Mouse (Mus musculus) megakaryocyte, embryonic 14.5 days (primary cell): ENCODE measurements at regions not wholly inside any gene's neighbourhood (a gene's known extent, or its start where the extent isn't known, plus 50 kb on each side); places are given as distances from the start of the nearest gene placed in this dataset.

Experiments
- H3K27me3 ChIP-seq: replicated peaks from 2 replicates; pipeline ENCODE3; 2012; ENCODE audit warnings: inconsistent platforms
- H3K36me3 ChIP-seq: replicated peaks from 2 replicates; pipeline ENCODE3; 2012; ENCODE audit warnings: low read length, inconsistent platforms, mixed read lengths
- H3K4me1 ChIP-seq: 2 replicates; pipeline ENCODE4 v1.6.1; 2012; ENCODE audit warnings: inconsistent platforms
- H3K4me3 ChIP-seq: replicated peaks from 2 replicates; pipeline ENCODE3; 2012; ENCODE audit warnings: moderate library complexity, mild to moderate bottlenecking, inconsistent platforms
- H3K9me3 ChIP-seq: 2 replicates; pipeline ENCODE4 v1.6.1; 2012; ENCODE audit warnings: inconsistent platforms
- FLI1 ChIP-seq: IDR thresholded peaks from 2 replicates; pipeline ENCODE4 v1.6.1; 2012; ENCODE audit warnings: low read length, inconsistent platforms, mixed read lengths
- GATA1 ChIP-seq: IDR thresholded peaks from 3 replicates; pipeline ENCODE4 v1.6.1; 2012; ENCODE audit warnings: mixed read lengths, low read length, inconsistent platforms, borderline replicate concordance

DNA sequence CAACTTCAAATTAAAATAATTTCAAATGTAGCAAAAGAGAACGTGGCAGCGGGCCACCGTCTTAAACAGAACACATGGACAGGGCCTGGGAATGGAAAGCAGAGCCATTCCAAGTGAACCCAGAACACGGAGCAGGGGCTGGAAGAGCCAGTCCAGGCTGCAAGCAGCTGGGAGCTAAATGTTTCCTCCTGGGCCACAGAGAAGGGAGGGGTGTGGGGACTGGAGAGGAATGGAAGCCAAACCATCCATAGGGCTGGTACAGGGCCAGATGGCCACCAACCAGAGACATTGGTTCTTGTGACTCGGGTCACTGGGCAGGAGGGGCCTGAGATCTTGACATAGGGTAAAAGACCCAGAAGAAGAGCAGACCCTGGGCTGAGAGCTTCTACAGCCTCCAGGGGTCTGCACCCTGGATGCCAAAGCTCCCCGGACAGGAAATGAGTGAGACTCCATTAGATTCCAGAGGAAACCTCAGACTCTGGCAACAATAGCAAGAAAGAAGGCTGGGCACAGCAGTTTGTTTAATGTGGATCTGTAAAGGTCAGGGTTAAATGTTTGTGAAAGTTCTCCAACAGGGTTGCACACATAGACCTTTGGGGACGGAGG lies 333.1 kb upstream of the Nrp1 start:
- H3K4me1 ChIP-seq = no peaks in the 10 kb centered on the region
- 0 out of 2 replicates have a peak, but pooled peaks cover 3% of the 10 kb centered on the region for H3K9me3 ChIP-seq
- TF ChIP-seq GATA1 (no peak), FLI1 (no peak)
- no peak overlapping the region for H3K4me3 ChIP-seq
- H3K27me3 ChIP-seq = no peaks in the 10 kb centered on the region
- H3K36me3 ChIP-seq = no peaks in the 10 kb centered on the region

DNA sequence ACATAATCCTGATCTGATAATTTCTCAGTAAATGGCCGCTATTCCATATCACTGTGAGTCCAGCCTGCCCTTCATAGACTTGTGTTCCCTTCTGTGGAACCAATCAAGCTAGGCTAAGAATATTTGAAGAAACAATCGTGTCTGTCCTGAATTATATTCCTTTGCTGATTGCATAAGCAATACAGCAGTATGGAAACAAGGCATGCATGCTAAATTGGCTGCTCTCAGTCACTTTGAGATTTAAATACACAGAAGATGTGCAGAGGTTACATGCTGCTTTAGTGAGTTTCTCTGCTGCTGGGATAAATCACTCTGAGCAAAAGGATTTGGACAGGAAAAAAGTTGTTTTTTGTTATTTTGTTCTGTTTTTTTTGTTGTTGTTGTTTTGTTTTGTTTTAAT lies 331.4 kb upstream of the Nrp1 start:
- Histone ChIP-seq H3K4me3 (no peak overlapping the region), H3K9me3 (0 out of 2 replicates have a peak, but pooled peaks cover 3% of the 10 kb centered on the region), H3K27me3 (no peaks in the 10 kb centered on the region), H3K36me3 (no peaks in the 10 kb centered on the region), H3K4me1 (no peaks in the 10 kb centered on the region)
- no peak for TF ChIP-seq FLI1
- TF ChIP-seq GATA1 = no peak

DNA sequence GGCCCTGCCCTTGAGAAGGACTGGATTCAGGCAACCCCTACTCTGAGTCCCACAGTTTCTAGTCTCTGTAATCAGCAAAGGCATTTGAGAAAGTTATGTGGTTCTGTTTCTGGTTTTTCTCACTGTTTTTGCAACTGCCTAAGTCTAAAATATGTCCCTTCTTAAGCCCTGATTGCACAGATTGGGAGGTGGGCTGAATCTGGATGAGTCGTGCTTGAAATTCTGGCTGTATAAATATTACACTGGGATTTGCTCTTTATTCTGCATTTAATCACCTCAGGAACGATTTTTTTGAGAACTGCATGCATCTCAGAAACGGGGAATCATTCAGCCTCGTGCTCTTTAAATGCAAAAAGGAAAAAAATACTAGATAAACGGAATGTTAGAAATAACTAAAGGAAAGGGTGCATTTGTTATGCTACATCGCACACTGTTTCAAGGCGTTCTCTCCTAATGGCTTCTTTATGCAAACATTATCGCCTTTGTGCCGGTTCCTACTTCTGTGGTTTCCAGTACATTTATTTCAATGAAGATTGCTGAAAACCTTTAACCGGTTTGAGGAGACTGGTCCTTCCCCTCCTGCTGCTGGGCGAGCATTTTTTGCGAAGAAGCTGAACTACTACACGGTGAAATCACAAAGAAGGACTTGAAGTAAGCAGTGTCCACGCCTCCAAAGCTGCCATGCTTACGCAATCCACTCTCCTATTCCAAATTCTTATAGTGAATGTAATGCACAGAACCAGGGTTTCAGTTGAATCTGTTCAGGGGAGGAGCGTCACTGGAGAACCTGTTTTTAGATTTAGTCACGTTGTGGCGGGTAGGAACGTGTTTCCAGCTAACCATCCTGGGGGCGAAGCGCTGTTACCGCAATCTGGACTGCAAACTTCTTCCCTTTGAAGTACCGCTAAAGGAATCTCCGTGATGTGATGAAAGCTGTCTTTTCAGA lies 327.8 kb upstream of the Nrp1 start:
- H3K9me3 ChIP-seq = no peaks in the 10 kb centered on the region
- H3K36me3 ChIP-seq = no peaks in the 10 kb centered on the region
- no peak for TF ChIP-seq FLI1
- TF ChIP-seq GATA1 = no peak
- peaks cover under 1% of the 10 kb centered on the region for H3K27me3 ChIP-seq
- no peak overlapping the region for H3K4me3 ChIP-seq
- H3K4me1 ChIP-seq = no peaks in the 10 kb centered on the region

DNA sequence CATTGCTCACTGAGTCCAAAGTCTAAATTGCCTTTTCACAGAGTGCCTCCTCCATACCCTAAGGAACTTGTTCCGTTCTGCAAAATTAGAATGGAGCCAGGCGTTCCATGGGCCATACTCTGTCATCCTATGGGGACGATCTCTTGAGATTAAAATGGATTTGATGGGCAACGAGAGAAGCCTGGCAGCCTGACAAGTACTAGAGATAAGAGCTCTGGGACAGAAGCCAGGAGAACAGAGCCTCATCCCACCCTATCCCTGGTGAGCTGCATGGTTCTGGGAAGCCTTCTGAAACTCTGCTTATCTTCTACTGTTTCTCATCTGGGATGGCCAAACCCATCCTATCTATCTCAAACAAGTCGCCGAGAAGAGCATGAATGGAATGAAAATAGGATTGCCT lies 324.3 kb upstream of the Nrp1 start:
- peaks cover 3% of the 10 kb centered on the region for H3K27me3 ChIP-seq

DNA sequence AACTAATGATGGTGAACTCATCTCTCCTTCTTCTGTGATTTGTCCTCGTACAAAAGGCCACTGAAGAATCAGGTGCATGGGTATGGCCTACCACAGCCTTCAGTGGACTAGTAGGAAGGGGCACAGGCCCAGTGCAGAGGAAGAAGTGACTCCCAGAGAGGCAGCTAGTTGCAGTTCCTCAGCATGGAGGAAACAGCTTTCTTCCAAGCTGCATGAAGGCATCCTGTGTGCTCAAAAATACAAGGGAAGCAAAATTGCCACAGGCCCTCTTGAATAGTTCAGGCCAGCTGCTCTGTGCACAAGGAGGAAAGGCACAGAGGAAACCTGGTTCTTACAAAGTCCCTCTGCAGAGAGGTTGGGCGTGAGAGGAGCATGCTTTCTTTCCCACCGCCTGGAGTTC lies 322.7 kb upstream of the Nrp1 start:
- Histone ChIP-seq H3K27me3 (peaks cover 3% of the 10 kb centered on the region), H3K36me3 (no peaks in the 10 kb centered on the region), H3K4me3 (no peak overlapping the region), H3K4me1 (no peaks in the 10 kb centered on the region), H3K9me3 (peaks cover 5% of the 10 kb centered on the region; the same call in 1 of the 2 replicates)
- TF ChIP-seq FLI1 (no peak), GATA1 (no peak)

More for the DNA sequence above, 324.3 kb upstream of the Nrp1 start:
- Histone ChIP-seq H3K4me1 (no peaks in the 10 kb centered on the region), H3K4me3 (no peak overlapping the region), H3K36me3 (no peaks in the 10 kb centered on the region), H3K9me3 (no peaks in the 10 kb centered on the region)
- TF ChIP-seq FLI1 (no peak), GATA1 (no peak)

DNA sequence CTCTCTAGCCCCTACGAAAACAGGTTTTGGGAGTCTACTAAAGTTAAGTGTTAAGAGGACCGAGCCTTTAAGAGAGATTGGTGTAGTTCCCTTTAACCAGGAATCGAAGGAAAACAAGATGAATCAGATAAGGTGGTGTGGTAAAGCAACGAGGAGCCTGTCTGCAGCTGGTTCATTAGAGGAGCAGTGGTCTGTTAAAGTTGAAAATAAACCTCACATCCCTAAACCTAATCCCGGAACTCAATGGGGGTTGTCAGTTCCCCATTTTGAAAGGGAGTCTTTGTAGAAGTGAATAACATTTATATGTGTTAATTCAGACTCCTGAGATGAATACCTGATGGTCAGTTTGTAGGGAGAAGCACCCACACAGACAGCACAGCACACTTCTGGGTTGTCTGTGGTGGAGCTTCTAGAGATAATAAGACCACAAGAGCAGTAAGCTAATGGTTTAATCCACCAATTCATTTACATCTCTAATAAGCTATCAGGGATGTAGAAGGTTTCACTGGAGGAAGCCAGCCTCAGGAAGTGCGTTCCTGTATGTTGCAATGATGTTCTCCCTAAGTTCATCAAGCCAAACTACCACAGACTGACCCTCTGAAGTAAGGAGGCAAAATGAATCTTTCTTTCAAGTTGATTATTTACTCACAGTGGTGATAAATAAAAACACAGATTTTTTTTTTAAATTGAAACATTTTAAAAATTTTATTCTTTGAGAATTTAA lies 318.9 kb upstream of the Nrp1 start:
- H3K4me3 ChIP-seq = no peak overlapping the region
- no peaks in the 10 kb centered on the region for H3K36me3 ChIP-seq
- H3K27me3 ChIP-seq = peaks cover 3% of the 10 kb centered on the region
- H3K9me3 ChIP-seq = peaks cover 11% of the 10 kb centered on the region; the same call in 1 of the 2 replicates
- no peaks in the 10 kb centered on the region for H3K4me1 ChIP-seq
- no peak for TF ChIP-seq FLI1
- TF ChIP-seq GATA1 = no peak

DNA sequence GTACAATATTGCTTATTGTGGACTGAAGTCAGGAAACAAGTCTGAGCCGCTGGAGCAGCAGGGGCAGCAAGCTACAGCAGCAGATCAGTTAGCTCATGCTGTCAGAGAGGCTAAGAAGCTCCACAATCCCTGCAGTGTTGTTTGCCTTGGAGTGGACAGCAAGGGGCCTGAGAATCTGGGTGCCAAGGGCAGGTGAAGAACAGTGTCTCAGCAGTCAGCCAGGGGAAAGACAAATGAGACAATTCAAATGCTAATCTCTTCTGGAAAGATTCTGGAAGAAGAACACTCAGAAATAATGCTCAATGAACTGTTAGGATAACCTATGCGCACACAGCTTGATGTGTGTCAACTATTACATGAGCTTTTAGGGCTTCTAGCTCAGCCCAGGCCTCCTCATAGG lies 315.5 kb upstream of the Nrp1 start:
- H3K4me1 ChIP-seq = no peaks in the 10 kb centered on the region
- H3K36me3 ChIP-seq = no peaks in the 10 kb centered on the region
- no peak for TF ChIP-seq FLI1
- TF ChIP-seq GATA1 = no peak
- H3K27me3 ChIP-seq = no peaks in the 10 kb centered on the region
- peaks cover 11% of the 10 kb centered on the region; the same call in 1 of the 2 replicates for H3K9me3 ChIP-seq
- no peak overlapping the region for H3K4me3 ChIP-seq

DNA sequence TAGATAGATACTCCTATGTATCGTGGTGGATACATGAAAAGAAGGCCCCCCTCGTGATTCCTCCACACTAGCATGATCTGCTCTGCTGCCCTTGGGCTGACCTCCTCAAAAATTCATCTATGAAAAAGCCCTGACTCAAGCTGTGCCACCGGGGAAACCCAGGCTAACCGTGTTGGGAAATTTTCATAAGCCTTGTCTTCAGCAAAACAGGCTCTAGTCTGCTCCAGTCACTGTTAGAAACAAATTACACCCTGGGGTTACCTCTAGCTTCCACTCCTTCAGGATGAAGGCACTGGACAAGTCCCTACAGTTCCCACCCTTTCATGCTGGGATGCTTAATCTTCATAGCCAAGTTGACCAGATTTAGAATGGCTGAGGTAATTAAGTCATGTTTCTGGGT lies 315.0 kb upstream of the Nrp1 start:
- H3K27me3 ChIP-seq = no peaks in the 10 kb centered on the region
- no peak for TF ChIP-seq FLI1
- no peak for TF ChIP-seq GATA1
- no peak overlapping the region for H3K4me3 ChIP-seq
- peaks cover 11% of the 10 kb centered on the region; the same call in 1 of the 2 replicates for H3K9me3 ChIP-seq
- no peaks in the 10 kb centered on the region for H3K4me1 ChIP-seq
- no peaks in the 10 kb centered on the region for H3K36me3 ChIP-seq

DNA sequence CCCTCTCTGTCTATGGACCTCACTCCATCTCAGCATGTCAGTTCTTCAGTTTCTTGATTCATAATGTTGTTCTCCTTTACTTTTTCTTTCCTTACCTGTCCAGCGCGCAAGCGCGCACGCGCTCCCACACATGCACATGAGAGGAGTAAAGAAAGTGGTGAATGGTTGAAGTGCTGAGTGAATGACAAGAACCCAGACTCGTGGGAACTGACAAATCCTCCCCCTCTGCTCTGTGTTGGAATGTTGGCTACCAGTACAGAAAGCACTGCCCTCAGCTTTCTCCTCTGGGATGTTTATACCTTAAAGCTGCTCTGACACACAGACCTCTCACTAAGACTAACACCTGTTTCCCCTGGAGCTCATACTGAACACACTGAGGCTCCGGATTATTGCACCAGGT lies 302.2 kb upstream of the Nrp1 start:
- TF ChIP-seq FLI1 = no peak
- TF ChIP-seq GATA1 = no peak
- H3K4me3 ChIP-seq = no peak overlapping the region
- no peaks in the 10 kb centered on the region for H3K36me3 ChIP-seq
- no peaks in the 10 kb centered on the region for H3K4me1 ChIP-seq
- H3K9me3 ChIP-seq = no peaks in the 10 kb centered on the region
- H3K27me3 ChIP-seq = peaks cover 1% of the 10 kb centered on the region

DNA sequence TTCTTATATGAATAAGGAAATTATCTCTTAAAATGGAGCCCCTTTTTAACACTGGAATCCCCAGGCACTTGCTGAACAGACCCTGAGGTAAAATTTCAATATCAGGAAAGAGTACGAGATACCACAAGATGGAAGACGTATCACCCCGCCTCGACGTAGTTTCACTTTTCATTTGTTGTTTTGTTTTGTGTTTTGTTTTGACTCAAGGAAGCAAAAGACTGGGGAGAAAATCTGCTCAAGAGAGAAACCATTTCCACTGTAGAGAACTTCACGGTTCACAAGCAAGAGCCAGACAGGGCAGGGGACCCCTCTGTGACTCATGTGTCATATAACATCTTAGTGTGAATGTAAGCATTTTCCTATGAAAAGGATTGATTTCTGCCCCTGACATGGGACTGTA lies 300.6 kb upstream of the Nrp1 start:
- H3K4me3 ChIP-seq = no peak overlapping the region
- no peak for TF ChIP-seq FLI1
- TF ChIP-seq GATA1 = no peak
- peaks cover 1% of the 10 kb centered on the region for H3K27me3 ChIP-seq
- H3K4me1 ChIP-seq = no peaks in the 10 kb centered on the region
- no peaks in the 10 kb centered on the region for H3K9me3 ChIP-seq
- H3K36me3 ChIP-seq = no peaks in the 10 kb centered on the region
